Mouse (Mus musculus) adrenal gland, adult 8-10 months (tissue): ENCODE measurements around the gene Agtr1a. TPM values are rescaled to one million over a fixed set of nuclear protein-coding genes. Genes with fewer than 3 reads are reported as not detected.

Experiments used
- DNase-seq: peaks from one replicate; pipeline ENCODE4 v3.0.0; 2022
- total RNA-seq, 4 experiments: library from RNA; stranded (reverse); gene quantifications; 2 replicates each; pipeline ENCODE4 v1.2.4; 2022

Agtr1a gene
- 100 to 1,000 TPM; 283 to 396 (median 309) TPM for total RNA-seq

DNA sequence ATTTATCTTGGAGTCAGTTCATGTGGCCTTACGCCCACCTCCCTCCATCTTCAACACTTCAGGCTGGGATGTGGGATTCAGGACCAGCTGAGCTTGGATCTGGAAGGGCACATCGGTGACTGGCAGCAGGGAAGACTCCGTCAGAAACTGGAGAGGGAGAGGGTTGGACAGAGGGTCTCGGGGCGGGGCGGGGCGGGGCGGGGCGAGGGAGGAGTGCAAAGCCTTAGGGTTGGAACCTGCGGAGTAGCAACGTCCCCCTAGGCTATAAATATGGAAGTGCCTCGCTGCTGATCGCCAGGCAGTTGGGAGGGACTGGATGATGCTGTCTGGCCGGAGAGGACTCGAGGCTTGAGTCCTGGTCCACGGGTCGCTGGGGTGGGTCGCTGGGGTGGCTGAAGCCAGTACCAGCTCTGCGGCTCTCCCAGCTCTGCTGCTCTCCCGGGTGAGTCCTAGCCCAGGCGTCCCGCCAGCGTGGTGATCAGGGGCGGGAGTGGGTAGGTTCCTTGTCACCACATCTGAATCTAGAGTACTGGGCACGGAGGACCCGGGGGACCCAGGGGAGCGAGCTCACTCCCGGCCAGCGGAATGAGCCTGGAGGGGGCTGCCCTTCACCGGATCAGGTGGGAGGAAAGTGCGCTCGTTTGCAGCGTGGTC is at the start of gene Agtr1a:
TSS of gene Agtr1a (plus strand) at position 294 of the 654 bp plus-strand sequence.
- peak; percentile 79 for DNase-seq

DNA sequence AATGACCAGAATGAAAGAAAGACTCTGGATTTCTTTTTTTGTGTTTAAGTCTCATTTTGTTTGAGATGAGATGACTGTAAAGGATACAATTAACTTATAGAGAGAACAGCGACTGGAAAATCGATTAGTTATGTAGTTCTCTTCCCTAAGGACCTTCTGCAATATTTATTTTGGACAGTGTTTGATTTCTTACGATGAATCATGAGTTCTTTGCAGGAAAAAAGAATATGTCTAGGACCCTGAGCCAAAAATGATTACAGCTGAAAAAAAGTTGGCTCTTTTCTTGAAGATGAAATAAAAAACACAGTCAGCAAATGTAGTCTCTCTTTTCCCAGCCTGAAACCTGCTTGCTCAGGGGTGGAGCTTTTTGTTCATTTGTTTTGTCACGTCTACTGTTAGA is 26.0 kb upstream of the Agtr1a start:
- DNase-seq = no peak

DNA sequence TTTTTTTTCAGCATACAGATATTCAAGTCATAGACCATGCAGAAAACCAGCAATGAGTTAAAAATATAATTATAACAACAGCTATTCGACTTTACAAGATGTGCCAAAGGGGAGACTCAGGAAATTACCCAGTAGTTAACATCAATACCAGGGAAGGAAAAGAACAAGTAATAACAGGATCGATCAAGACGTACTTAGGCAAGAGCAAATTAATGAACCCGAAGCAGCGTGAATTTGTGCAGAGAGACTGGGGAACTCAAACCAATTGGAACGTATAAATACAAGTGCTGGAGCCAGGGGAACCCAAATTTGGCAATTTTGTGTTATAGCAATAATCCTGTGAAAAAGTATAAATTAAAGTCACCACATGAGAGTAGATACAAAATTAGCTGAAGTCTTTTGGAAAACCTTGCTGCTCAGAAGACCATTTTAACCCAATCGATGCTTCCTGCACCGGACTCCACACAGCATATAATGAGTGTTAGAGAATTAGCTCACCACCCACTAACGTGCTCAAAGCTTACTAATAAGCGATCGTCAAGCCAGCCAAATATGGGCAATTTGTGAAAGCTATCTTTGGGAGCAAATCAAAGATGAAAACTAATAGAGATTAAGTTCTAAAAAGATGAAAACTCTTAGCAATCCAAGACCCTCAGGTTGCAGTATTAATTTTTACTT is 11.4 kb upstream of the Agtr1a start:
- DNase-seq = no peak

DNA sequence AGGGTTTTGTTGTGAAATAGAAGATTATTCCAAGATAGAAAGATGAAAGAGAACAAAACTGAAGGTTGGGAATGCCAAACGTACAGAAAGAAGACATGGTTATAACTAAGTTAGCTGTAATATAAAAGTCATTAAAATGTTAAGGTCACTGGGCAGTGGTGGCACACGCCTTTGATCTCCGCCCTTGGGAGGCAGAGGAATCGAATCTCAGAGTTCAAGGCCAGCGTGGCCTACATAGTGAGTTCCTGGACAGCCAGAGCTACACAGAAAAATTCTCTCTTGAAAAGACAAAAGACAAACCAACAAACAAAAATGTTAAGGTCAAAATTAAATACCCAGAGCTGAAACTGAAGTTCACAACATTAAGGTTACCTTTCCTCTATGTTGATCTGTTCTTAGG is 5.2 kb upstream of the Agtr1a start:
- peak; percentile 80 for DNase-seq

DNA sequence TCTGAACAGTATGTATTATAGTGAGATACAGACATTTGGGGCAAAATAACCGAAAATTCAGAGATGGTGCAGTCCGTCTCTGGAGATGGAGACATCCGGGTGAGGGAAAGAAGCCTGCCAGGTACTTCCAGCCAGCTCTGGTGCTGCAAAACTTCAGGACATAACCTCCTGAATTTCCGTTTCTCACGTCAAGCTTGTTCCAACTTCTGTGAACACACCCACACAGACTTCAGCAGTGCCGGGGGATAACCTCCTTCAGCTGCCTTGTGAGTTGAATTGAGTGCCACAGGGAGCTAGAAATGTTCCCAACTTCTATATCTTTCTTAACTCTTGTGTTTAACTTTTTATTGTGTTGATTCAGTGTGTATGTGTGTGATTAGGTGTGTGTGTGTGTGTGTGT is 4.4 kb upstream of the Agtr1a start:
- no peak for DNase-seq

DNA sequence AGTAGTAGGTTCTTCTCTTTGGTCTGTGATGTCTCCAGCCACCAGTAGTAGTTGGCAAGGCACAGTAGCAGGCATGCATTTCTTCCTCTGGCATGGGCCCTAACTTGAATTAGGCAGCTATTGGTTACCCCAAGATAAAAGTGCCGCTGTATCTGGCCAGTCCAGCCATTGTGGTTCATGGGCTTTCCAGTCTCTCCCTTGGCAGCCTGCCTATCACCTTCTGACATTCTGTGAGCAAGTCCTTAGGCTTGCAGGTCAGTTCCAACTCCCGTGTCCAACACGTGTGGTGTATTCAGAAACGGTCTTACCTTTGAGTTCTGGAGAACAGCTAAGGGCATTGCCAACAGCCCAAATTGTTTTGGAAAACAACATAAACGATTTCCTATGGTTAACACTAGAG is 3.7 kb upstream of the Agtr1a start:
- DNase-seq = peak; percentile 39

DNA sequence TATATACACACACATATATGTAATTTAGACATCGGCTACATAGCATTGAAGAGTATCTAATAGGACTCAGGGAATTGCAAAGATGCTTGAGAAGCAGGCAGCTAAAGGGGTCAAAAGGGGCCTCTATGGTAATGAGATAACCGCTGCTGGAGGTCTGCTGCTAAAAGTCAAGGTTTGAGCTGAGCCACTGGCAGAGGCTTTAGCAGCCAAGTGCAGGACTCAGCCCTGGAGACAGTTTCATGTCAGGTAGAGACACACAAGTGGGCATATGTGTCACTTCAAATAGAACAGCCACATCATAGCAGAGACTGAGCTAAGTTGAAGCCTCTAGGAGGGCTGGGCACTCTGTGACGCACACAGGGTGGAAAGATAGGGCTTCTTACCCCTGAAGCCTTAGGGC is 1.6 kb upstream of the Agtr1a start:
- no peak for DNase-seq

DNA sequence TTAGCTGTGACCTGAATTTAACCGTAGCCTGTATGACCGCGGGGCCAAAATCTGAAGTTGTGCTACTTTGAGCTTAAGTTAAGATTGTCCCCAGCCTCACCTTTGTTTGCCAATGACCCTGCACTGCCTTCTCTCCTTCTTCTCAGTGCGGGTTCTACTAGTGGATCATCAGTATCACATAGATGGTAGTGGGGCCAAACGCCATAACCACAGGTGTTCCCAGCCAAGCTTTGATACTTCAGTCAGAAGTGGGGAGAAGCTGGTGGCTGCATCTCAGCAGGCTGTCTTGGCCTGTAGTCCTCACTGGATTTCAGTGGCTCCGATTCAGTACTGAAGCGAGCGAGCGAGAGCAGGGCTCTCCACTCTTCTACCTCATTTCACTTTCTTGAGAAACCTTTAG is 672 bp downstream of the Agtr1a start:
- no peak for DNase-seq

DNA sequence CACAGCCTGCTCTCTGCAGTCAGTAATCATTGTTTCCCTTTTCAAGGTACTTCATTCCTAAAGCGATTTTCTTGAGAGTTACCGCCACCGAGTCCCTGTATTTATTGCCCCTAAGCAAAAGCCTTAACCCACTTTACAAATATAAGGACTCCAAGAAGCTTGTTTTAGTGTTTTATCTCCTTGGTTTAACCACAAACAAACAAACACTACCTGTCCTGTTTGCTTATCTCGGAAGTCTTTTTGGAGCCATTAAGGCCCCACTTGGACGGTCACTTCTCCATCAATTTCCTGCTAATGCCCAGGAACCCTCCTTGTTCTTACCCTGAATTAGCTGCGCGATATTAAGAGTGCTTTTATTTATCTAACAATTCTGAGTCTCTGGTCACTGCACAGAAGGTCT is 1.4 kb downstream of the Agtr1a start:
- DNase-seq = no peak

DNA sequence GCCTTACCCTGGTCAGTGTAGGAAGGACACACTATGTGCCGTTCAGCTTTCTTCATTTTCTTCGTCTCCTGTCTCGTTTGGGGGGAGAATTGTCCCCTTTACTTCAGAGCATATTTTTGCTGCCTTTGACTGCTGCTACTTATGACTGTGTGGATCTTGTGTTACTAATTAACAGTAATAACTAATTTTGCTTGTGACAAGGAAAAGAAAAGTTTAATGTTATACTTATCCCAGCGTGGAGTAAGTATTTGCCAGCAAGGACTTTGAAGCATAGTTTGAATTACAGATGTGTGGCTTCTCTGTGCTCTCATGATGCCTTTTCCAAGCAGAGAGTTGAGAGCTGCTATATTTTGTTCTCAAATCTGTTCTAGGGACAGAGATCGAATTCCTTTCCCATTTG is 2.3 kb downstream of the Agtr1a start:
- DNase-seq = no peak

DNA sequence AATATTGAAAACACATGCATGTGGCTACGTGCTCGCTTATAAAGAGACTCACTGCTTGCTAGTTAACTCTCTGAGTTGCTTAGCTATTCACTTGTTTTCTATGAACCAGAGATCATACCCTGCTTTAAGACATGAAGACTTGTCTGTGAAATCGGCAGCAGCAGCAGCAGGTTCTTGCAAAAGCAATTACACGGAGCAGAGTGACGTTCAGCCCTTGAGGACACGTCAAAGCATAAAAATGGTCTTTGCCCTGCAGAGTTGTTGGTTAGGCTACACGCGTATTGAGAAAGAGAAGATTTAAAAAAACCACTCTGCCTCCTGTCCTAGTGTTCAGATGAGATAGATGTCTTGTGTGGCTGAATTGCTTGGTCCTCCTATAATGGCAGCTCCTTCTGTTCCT is 3.7 kb downstream of the Agtr1a start:
- no peak for DNase-seq

DNA sequence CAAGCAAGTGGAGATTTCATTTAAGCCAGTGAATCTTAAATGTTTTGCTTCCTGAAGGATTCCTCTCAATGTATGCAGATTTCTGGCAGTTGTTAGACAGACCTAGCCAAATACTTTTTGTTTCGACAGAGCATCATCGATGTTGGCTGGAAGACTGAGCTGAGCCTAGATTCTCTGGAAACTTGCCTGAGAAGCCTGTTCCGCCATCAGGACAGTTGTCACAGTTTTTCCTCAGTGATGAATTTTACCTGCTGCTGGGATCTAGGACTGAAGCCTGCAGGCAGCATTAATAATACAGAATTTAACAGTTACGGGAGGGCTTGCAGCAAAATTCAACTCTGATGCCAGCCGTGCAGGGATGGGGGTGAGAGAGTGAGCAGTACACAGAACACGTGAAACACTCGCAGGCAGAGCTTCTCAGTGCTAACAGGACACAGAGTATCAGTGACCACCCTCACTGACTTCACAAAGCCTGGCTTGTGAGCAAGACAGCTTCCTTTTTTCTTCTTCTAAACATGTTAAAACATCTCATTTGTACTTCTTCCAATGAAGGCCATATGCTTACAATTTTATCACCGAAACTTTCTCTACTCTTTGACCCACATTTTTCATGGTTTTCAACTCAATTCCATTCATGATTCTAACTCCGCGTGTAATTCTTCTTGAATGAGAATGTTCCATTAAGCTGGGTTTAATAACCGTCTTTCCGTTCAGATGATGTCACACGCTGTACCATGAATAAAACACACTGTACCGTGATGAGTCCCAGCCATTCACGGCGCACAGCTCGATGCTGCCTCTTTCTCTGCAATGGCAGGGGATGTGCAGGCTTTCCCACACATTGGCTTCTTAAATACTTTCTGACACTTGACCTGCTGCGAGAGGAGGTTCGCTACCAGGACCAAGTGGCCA is 6.0 kb downstream of the Agtr1a start:
- DNase-seq = no peak

DNA sequence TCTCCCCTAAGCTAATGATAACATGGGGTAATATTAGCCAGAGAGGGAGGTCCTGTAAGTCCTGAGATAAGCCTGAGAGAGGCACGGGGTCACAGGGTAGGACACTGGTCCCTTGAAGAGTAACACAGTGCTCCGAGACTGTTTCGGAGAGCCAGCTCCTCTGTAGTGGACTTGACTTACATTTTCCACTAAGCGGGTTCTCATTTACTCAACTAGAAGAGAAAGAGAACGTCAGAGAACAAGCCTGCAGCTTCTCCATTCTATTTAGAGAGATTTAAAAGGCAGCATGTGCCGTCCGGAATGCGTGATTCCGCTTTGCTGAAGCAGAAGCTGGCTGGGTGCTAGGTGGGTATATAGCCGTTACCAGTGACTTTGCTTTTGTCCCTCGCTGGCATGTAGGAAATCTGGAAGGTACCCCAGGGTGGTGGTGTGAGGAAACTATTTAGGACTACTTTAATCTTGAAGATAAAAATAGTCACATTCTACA is 9.2 kb downstream of the Agtr1a start:
- DNase-seq = no peak

DNA sequence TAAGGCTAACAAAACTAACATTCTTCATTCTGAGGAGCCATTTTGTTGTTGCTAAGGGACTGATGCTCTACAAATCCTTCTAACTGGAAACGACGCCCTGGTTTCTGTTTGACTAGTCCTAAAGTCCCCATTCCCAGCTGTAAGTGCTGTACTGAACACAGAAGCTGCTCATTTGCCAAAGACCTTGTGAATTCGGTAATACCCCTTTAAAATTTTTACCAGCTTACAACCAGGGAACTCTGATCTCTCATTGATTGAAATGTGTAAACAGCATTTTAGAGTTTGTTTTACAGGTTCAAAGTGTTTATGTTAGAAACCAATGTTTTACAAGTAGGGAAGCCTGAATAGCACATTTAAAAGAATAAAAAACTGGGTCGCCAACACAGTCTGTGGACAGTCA is 10.6 kb downstream of the Agtr1a start:
- DNase-seq = no peak

DNA sequence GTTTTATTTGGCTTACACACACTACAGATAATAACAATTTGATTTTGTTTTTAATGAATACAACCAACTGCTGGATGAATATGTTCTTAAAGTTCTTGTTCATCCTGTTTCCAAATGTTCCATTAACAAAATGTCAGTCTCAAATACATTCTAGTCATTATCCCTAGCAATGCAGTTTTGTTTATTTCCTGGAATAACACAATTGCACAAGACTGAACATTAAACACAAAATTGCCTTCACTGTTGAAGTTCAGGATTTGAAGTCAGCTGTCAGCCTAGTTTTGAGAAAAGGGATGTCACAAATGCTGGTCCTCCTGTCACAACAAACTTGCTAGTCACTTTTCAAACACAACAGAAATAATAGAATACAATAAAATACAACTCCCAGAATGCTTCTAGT is 12.1 kb downstream of the Agtr1a start:
- no peak for DNase-seq

DNA sequence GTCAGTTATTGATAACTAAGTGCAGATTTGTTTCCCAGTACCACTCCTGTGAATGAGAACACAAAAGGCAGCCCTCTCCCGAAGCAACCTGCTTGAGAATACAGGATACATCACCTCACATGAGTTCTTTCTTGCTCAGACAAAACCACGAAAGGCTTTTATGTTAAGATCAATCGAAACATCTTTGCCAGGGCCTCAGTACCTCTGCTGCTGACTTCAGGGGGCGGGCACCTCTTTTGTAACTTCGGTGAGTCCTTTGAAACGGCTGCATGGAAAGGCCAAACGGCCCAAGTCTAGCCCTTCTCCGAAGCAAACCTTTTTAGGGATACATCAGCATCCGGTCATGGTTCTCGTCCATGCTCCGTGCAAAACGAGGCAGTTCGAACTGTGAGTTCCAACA is 15.7 kb downstream of the Agtr1a start:
- no peak for DNase-seq

DNA sequence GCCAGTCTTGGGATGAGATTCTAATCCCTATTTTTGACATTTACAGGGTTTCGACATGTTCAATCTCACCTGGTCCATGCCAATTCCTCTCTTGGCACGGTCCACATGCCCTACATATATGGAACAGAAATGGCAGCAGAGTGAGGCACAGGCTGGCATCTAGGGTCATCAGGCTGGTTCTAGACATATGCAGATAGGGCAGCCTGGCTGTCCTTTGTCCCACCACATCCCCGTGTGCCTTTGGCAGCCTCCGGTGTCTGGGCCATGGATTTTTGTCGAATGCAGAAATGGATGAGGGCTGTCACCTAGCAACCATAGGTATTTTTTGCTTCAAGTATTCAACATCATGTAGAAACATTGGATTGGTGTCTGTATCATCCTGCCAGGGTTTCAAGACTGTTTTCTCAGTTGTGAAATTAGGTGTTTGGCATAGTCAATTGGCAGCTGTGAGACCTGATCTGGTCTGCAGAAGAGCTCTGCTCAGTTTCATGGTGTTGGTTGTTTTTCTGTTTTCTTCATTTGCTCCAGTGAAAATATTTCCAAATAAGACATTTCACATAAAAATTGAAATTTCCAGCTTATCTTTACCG is 18.8 kb downstream of the Agtr1a start:
- no peak for DNase-seq

DNA sequence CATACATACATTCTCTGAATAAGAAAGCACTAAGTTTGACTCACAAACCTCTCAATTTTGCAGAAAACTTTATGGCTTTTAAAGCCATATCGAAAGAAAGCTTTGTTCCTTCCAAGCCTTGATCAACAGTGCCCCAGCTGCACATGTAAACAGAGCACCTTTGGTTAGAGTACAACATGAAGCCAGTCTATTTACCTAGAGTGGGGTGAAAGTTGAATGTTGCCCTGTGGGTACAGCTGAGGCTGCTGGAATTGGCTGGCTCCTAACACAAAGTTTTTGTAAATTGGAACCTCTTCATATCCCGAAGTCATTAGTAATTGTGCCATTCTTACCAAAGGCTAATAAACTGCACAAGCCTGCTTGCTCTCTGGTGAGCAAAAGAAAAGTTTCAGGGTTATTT is 19.7 kb downstream of the Agtr1a start:
- DNase-seq = no peak

DNA sequence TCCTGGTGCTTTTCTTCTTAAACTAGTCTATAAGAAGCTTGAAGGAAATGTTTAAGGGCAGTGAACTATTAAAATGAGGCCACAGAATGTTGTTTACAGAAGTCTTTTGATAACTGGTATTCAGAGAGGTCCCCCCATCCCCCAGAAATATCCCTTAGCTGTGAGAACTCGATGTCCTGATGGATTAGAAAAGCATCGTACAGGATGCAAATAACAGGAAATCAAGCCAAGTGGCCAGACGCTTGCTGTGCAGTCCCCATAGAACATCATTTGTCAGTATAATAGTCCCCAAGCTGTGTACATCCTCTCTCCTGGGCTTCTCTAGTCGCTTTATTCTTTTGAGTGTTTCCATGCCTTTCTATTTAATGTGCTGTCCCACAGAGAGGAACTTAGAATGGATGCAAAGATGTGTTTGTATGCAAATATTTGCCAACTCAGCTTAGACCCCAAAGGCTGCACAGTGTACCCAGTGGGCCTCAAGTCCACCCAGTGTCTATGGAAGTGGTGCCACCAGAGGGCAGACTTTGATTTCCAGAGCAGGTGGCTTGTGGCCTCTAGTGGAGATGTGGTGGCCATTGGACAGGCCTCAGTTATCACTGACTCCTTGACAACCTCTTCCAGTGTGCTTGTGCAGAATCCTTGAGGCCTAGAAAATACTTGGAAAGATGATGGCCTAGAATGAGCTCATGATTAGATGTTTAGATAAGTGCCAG is 22.4 kb downstream of the Agtr1a start:
- no peak for DNase-seq

DNA sequence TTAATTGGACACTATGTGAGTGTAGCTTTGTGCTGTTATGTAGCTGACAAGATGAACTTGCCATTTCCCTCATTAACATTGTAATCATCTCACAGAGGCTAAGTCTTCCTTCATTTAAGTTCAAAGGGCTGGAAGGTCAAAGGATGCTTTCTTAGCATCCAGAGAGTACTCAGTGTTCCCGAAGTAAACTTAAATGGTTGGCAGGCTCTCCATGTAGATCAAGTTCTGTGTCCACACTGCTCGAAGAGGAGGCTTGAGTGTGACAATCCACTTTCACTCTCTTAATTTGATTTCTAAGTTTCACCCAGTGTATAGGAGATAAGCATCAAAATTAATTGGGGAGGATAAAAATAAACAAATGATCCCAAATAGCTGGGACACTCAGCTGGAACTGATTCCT is 23.6 kb downstream of the Agtr1a start:
- no peak for DNase-seq

DNA sequence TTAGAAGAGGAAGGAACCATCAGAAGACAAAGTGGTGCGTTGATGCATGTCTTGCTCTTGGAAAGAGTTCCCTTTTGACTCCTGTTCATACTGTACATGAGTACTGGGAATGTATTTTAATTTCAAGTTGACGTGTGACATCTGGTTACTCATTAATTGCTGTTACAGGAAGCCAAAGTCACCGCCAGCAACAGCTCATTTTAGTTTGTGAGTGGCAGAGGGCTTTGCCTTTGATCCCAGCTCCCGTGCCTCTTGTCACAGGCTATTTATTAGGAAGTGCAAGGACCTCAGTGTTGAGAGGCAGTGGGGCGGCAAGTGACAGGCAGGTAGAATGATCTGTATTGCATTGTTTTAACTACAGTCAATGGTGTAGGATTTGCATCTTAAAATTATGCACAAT is 24.8 kb downstream of the Agtr1a start:
- no peak for DNase-seq

DNA sequence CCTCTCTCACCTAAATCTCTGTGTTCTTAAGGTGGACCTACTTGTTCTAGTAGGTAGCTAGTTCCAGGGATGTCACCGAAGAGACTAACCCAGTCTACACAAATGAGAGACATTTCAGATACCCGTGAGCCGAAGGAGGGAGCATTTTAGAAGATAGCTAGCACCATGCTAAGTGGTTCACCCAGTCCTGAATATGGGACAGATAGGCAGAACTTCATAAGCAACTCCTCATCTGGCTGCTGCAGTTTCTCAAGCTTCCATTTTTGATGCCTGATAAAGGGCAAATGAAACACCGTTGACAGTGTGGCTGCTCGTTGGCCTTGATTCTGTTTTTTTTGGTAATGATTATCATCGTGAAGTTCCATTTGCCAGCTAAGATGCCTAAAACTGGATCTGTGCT is 25.8 kb downstream of the Agtr1a start:
- DNase-seq = no peak
